Mouse (Mus musculus) layer of hippocampus, adult 11-12 months (tissue): ENCODE data around the gene Traf3ip2.

Experiments used
- DNase-seq: peaks from one replicate; pipeline ENCODE4 v3.0.0; 2022; ENCODE audit warnings: low spot score

Gene Traf3ip2

DNA sequence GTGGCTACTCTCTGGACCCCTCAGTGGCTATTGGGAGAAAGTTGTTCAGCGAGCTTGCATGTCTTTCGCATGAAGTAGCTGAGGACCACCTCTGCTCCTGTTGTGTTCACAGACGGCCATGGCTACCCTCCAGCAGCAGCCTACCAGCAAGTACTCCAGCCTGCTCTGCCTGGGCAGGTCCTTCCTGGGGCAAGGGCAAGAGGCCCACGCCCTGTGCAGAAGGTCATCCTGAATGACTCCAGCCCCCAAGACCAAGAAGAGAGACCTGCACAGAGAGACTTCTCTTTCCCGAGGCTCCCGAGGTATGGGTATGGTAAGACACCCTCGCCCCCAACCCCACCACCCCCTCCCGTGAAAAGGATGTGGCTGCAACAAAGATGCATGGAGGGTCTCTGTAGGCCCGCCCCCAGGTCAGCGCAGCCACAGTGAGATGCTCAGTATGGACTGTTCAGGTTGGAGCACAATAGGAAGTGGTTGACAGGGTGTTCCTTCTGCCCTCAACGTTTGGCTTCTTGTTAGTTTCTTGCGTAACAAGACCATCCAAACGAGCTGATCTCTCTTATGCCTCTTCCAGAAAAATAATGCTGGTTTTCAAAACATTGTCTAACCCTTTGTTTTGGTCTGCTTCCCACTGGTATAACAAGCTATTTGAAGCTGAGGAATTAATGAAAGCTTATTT is 21.8 kb downstream of the Traf3ip2 start:
- DNase-seq, result no peak

- DNase-seq, result no peak
Measured at GRCm38 (mm10) chr10:39638862-39639261, 26.1 kb downstream of the Traf3ip2 start.

GRCm38 (mm10) chr10:39639783-39640182 is 27.0 kb downstream of the Traf3ip2 start:
- no peak for DNase-seq

- DNase-seq, result peak; percentile 35
Measured at GRCm38 (mm10) chr10:39640817-39641226, 28.1 kb downstream of the Traf3ip2 start.

DNA sequence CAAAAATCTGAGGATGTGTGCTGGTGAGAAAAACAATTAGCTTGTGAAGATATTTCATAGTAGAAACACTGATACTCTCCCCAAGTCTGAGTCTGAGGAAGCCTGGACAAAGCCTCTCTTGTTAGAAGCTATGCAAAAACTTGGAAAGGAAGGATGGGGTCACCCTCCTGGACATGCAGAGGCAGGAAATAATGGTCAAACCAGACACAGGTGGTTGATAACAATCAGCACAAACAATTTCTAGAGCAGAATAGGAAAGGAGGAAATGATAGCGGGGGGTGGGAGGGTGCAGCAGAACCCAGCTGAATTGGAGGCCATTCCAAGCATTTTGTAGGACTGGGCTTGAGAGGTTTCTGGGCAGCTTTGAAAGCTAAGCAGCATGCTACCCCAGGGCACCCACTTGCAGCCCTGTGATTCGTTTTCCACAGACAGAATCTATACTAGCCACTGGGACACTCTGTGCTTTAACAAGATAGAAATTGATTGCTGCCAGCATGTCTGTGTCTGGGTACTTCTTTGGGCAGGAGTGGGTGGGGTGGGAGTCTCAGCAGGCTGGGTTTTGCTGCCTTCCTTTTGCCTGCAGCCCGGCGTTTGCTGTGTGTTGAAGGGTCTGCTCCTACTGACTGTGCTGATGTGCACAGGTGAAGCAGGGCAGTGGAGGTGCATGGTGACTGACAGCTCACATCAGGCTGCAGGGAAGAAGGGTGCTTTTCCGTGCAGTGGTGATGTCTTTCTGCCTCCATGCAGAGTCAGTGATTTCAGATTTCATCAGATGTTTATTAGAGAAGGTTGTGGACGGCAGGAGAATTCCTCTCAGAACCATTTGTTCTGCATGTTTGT is 33.3 kb downstream of the Traf3ip2 start:
- no peak for DNase-seq

- no peak for DNase-seq
Measured at GRCm38 (mm10) chr10:39646629-39647019, 33.9 kb downstream of the Traf3ip2 start.

DNA sequence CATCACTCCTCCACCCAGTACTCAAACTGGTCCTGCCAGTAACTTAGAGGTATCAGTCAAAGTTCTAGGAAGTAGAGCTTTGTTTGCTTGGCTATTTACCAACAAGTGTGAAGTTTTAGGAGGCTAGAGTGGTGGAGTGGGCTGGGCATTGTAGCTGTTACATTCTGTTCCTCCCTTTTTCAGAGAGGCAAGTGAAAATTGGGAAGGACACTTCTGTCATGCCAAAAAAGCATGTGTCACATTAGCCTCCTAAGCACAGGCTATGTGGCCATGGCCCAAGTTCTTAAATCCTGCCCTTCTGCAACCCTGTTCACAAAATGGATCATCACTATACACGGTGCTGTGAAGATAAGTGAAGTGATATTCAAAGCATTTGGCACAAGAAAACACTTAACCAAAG is 34.4 kb downstream of the Traf3ip2 start:
- no peak for DNase-seq

GRCm38 (mm10) chr10:39648278-39648677 is 35.5 kb downstream of the Traf3ip2 start:
- no peak for DNase-seq

- DNase-seq, result no peak
Measured at GRCm38 (mm10) chr10:39649550-39649949, 36.8 kb downstream of the Traf3ip2 start.

DNA sequence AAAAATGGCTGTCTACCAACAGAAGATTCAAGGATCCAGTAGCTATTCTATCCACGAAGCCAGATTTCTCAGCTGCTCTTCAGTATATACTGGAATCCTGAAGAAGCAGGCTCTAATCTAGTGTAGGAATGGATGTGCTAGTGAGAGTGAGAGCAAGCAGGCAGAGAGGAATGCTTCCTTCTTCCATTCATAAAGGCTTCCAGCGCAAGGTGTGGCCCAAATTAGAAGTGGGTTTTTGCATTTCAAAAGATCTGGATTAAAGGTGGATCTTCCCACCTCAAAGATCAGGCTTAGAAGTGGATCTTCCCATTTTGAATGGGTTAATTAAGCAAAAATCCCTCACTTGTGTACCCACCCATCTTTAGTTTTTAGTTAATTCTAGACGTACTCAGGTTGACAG is 37.6 kb downstream of the Traf3ip2 start:
- DNase-seq, result no peak

DNA sequence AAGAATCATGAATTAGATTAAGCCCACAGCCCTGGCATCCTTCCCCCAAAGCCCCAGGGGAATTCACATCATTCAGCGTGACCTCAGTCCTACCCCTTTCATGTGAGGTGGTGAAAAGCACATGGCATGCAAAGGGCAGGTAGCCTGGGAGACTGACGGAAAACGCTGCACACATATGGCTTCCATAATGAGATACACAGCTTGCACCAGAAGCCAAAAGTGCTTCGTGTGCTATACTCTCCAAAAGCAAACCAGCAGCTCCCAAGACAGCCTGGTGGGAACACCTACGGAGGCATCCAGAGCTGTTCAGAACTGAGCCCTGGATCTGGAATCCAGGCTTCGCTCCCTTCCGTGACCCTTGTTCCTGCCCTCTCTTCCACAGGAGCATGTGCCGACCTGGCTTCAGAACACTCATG is 41.3 kb downstream of the Traf3ip2 start:
- DNase-seq, result no peak

DNA sequence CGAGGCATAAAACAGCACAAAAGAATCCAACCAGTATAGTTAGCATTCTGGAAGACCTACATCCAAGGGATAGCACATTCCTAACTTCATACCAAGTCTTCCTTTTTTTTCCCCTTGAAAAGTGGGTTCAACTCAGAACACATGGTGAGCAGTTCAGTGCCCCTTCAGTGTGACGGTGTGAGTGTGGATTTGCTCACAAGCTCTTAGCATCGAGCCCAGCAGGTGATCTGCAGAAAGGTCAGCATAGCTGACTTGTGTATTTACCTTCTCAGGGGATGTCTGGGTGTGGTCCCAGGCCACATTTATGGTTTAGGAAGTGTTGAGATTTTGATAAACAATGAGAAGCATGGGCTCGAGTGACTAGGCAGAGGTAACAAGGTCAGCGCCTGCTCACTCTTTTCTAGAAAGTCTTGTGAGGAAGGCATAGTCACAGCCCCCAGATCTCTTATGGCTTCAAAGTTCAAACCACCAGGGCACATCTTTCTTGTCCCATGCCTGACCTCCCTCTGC is 46.2 kb downstream of the Traf3ip2 start:
- DNase-seq, result no peak

GRCm38 (mm10) chr10:39659411-39660268 is 46.9 kb downstream of the Traf3ip2 start:
- DNase-seq, result peak; percentile 37

DNA sequence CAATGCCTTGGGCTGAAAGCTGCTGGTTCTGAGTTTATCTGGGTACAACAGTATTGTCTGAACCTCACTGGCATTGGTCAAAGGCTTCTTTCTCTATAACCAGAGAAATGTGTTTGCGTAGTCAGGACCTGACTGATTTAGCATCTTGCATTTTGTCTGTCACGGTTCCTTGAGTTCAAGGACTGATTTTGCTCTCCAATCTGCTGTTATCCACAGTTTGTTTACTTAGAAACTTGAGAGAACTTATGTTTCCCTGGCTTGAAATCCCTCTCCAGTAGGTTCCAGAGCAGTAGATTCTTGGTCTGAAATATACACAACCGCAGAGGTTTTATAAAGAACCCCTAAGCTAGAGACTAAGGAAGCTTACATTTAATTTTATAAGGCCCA is 47.5 kb downstream of the Traf3ip2 start:
- no peak for DNase-seq

DNA sequence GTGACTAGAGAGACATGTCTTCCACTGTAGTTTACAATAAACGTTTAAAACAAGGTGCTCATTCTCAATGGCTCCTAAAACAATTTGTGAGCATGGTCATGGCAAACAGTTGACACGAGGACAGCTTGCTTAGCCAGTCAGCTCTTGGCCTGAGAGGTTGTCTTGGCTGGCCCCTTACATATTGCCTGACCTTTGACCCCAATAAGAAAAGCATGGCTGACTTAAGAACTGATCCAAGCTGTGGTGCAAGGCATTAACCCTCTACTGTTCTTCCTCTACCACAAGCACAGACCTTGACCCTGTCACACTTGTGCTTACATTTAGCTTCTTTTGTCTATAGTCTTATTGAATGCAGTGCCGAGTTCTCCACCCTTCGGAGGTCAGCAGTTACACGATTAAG is 48.0 kb downstream of the Traf3ip2 start:
- no peak for DNase-seq

GRCm38 (mm10) chr10:39665071-39665502 is 52.4 kb downstream of the Traf3ip2 start:
- DNase-seq, result no peak

- no peak for DNase-seq
Measured at GRCm38 (mm10) chr10:39666027-39666426, 53.3 kb downstream of the Traf3ip2 start.

DNA sequence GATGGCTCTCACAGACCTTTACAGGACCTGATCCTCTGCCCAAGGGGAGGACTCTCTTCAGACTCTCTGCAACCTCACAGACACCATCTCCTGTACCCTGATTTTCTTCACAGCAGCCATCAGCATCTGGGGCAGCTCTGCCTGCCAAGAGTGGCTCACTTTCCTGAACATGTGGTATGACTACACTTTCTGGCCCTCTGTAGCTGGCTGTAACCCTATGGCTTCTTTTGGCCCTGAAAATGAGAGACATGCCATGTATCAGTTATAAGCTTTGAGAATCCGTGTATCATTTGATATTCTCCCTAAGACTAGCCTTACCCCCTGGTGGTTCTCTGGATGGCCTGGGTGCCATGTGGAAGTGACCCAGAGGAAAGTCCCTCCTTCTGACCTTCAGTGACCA is 58.7 kb downstream of the Traf3ip2 start:
- DNase-seq, result no peak

GRCm38 (mm10) chr10:39672547-39673051 is 59.9 kb downstream of the Traf3ip2 start:
- peak; percentile 33 for DNase-seq

DNA sequence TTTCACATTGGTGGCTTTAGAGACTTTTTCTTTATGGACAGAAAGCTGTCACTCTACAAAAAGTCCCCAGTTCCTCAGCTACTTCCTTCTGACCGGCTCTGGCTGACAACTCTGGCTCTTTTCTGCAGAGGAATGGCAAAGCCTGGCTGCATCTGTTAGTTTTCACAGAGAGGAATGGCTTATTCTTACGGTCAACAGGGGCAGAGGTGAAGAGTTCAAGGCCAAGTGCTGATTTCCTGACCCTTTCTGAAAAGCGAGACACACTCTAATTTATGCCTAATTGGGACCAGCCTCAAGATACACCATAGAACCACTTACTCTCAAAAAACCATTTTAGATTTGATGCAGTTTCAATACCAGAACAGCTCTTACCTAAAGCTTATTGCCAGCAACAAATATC is 61.4 kb downstream of the Traf3ip2 start:
- no peak for DNase-seq

DNA sequence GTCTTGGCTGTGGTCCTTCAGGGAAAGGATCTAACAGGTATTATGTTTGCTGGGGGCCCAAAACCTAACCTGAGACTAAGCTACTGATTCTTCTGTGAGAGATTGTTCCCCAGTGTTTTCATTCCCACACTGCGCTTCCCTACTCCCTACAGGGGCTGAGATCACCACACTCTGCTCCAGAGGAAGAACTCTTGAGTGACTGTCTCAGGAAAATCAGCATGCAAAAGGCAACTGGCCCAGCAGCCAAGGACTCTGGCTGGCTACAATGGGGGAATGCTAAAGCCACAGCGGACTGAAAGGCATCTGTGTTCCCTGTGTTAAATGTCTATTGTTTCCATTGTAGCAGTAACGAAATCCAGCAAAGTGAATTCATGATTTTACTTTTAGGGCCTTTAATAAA is 62.0 kb downstream of the Traf3ip2 start:
- peak; percentile 31 for DNase-seq

DNA sequence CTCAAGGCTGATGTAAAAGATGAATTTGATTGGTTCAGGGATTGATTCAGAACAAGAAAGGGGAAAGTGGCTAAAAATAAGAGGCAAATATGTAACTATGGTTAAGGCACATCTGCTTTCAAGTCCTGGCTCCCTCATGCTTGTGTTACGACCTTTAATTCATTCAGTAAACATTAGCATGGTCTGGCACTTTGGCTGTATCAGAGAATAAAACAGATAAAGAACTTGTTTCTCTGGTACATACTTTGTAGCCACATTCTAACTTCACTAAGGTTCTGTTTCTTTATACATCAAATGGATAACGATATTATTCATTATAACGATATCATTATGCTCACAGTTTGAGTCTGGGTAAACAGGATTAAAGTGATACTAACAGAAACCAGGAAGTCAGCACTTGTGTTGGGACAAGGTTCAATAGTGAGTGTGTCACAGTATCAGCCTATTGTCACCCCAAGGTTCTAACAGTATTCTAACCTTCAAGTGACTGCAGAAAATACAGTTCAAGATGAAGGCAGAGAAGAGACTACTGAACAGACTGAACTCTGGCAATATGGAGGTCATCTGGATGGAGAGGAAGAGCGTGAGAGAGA is 65.6 kb downstream of the Traf3ip2 start:
- no peak for DNase-seq
